Mouse (Mus musculus): ENCODE data around the gene Lpp. TPM values are rescaled to one million over a fixed set of nuclear protein-coding genes. Genes with fewer than 3 reads are reported as not detected.

Lpp gene
- total and polyA plus RNA-seq, 3 experiments: 0.64 to 1.2 (median 0.68) TPM

- Histone ChIP-seq H3K9me3 (replicated peaks; ENCODE audit: low read length) (no peaks in the 10 kb centered on the region), H3K4me3 (replicated peaks in 1 of 3; ENCODE audit: low read depth in 2 of 3, low read length in 2 of 3, poor library complexity in 1 of 3) (no peak overlapping the region), H3K36me3 (replicated peaks in 1 of 2; ENCODE audit: control insufficient read depth in 1 of 2, insufficient read depth in 1 of 2, low read length in 1 of 2) (no peaks in the 10 kb centered on the region), H3K27ac (ENCODE audit: insufficient read depth, low read depth) (no peak overlapping the region), H3K79me2 (replicated peaks; ENCODE audit: control insufficient read depth, extremely low read depth, insufficient read depth, poor library complexity, severe bottlenecking) (no peaks in the 10 kb centered on the region), H3K27me3 (replicated peaks) (no peaks in the 10 kb centered on the region), H3K9ac (ENCODE audit: insufficient read depth, low read depth) (no peak overlapping the region), H3K4me1 (ENCODE audit: control insufficient read depth in 1 of 2, insufficient read depth in 2 of 2) (peaks cover 5 to 25% of the 10 kb centered on the region in 2 experiments; a peak in 3 of 4 replicates), H3K4me2 (ENCODE audit: insufficient read depth, low read depth, poor library complexity, severe bottlenecking) (no peak overlapping the region)
- in situ Hi-C loops (cut with MboI; ENCODE audit: low pct_ligation_motif_present, low pct_unique_long_range_greater_than_20kb, low sequenced_read_pairs): loop anchor here (25.0 kb wide), 1 partner anchor 350 kb away; no protein-coding TSS in a partner anchor
- dilution Hi-C loops (cut with MboI; ENCODE audit: extremely low pct_ligation_motif_present, extremely low pct_unique_long_range_greater_than_20kb, low sequenced_read_pairs): no loop called here
- TF ChIP-seq UBTF (IDR thresholded peaks at IDR 0.05; ENCODE audit: low read depth, low read length): no peak
- TF ChIP-seq PAX5 (IDR thresholded peaks at IDR 0.05; ENCODE audit: low read length): no peak
- no peak for TF ChIP-seq ELF1 (IDR thresholded peaks at IDR 0.05; ENCODE audit: low read depth, low read length)
- no peak for TF ChIP-seq ETS1 (conservative IDR thresholded peaks at IDR 0.05; ENCODE audit: low read depth, low read length)
- TF ChIP-seq CHD2 (IDR thresholded peaks at IDR 0.05; ENCODE audit: low read length): no peak
- no peak for TF ChIP-seq USF1 (IDR thresholded peaks at IDR 0.05; ENCODE audit: low read depth, low read length)
- TF ChIP-seq SMC3 (IDR thresholded peaks at IDR 0.05; ENCODE audit: low read depth, low read length): no peak
- no peak for TF ChIP-seq ZKSCAN1 (IDR thresholded peaks at IDR 0.05; ENCODE audit: borderline replicate concordance, low read depth, low read length)
- TF ChIP-seq SIN3A (IDR thresholded peaks at IDR 0.05; ENCODE audit: low read length): no peak
- no peak for TF ChIP-seq HCFC1 (IDR thresholded peaks at IDR 0.05; ENCODE audit: low read depth, low read length)
- TF ChIP-seq KAT2A (IDR thresholded peaks at IDR 0.05; ENCODE audit: insufficient replicate concordance, low read length): no peak
- TF ChIP-seq RAD21 (IDR thresholded peaks at IDR 0.05; ENCODE audit: low read depth, low read length): no peak
- no peak for TF ChIP-seq ZMIZ1 (IDR thresholded peaks at IDR 0.05; ENCODE audit: low read depth, low read length)
- no peak for TF ChIP-seq MXI1 (IDR thresholded peaks at IDR 0.05; ENCODE audit: low read depth, low read length)
- TF ChIP-seq IRF4 (IDR thresholded peaks at IDR 0.05; ENCODE audit: low read depth, low read length): no peak
- TF ChIP-seq MAZ (IDR thresholded peaks at IDR 0.05; ENCODE audit: low read depth, low read length): no peak
- TF ChIP-seq CHD1 (IDR thresholded peaks at IDR 0.05; ENCODE audit: low read depth, low read length): no peak
- no peak for TF ChIP-seq NELFE (IDR thresholded peaks at IDR 0.05; ENCODE audit: low read depth, low read length)
- no peak for DNase-seq (ENCODE audit: extremely low read depth)
These were observed 519.1 kb downstream of the Lpp start for GRCm38 (mm10) chr16:24912381-24912780.

- DNase-seq (ENCODE audit: extremely low read depth): no peak
- Histone ChIP-seq H3K36me3 (replicated peaks in 1 of 2; ENCODE audit: control insufficient read depth in 1 of 2, insufficient read depth in 1 of 2, low read length in 1 of 2) (no peaks in the 10 kb centered on the region), H3K9me3 (replicated peaks; ENCODE audit: low read length) (no peaks in the 10 kb centered on the region), H3K4me2 (ENCODE audit: insufficient read depth, low read depth, poor library complexity, severe bottlenecking) (no peak overlapping the region), H3K27me3 (replicated peaks) (no peaks in the 10 kb centered on the region), H3K27ac (ENCODE audit: insufficient read depth, low read depth) (no peak overlapping the region), H3K4me3 (replicated peaks in 1 of 3; ENCODE audit: low read depth in 2 of 3, low read length in 2 of 3, poor library complexity in 1 of 3) (no peak overlapping the region), H3K4me1 (ENCODE audit: control insufficient read depth in 1 of 2, insufficient read depth in 2 of 2) (peaks cover 5 to 25% of the 10 kb centered on the region in 2 experiments; a peak in 3 of 4 replicates), H3K79me2 (replicated peaks; ENCODE audit: control insufficient read depth, extremely low read depth, insufficient read depth, poor library complexity, severe bottlenecking) (no peaks in the 10 kb centered on the region), H3K9ac (ENCODE audit: insufficient read depth, low read depth) (no peak overlapping the region)
- dilution Hi-C loops (cut with MboI; ENCODE audit: extremely low pct_ligation_motif_present, extremely low pct_unique_long_range_greater_than_20kb, low sequenced_read_pairs) (no loop called here), in situ Hi-C loops (cut with MboI; ENCODE audit: low pct_ligation_motif_present, low pct_unique_long_range_greater_than_20kb, low sequenced_read_pairs) (loop anchor here (25.0 kb wide), 1 partner anchor 349 kb away; no protein-coding TSS in a partner anchor)
- TF ChIP-seq ZMIZ1 (IDR thresholded peaks at IDR 0.05; ENCODE audit: low read depth, low read length) (no peak), EP300 (IDR thresholded peaks at IDR 0.05; ENCODE audit: low read length) (no peak), ZNF384 (IDR thresholded peaks at IDR 0.05; ENCODE audit: low read depth, low read length) (no peak), E2F4 (IDR thresholded peaks at IDR 0.05; ENCODE audit: insufficient replicate concordance, low read depth, low read length) (no peak), MEF2A (IDR thresholded peaks at IDR 0.05; ENCODE audit: borderline replicate concordance, low read depth, low read length) (no peak), GABPA (IDR thresholded peaks at IDR 0.05; ENCODE audit: insufficient replicate concordance, low read depth, low read length) (no peak), TBP (conservative IDR thresholded peaks at IDR 0.05; ENCODE audit: low read depth, low read length) (no peak), ETS1 (conservative IDR thresholded peaks at IDR 0.05; ENCODE audit: low read depth, low read length) (no peak), POLR2AphosphoS2 (IDR thresholded peaks at IDR 0.05; ENCODE audit: low read depth, low read length) (no peak), NRF1 (IDR thresholded peaks at IDR 0.05; ENCODE audit: low read depth, low read length) (no peak), NELFE (IDR thresholded peaks at IDR 0.05; ENCODE audit: low read depth, low read length) (no peak), JUN (IDR thresholded peaks at IDR 0.05; ENCODE audit: insufficient read depth, low read depth, low read length) (no peak), JUND (conservative IDR thresholded peaks at IDR 0.05; ENCODE audit: low read depth, low read length) (no peak), USF1 (IDR thresholded peaks at IDR 0.05; ENCODE audit: low read depth, low read length) (no peak), KAT2A (IDR thresholded peaks at IDR 0.05; ENCODE audit: insufficient replicate concordance, low read length) (no peak), HCFC1 (IDR thresholded peaks at IDR 0.05; ENCODE audit: low read depth, low read length) (no peak), CHD1 (IDR thresholded peaks at IDR 0.05; ENCODE audit: low read depth, low read length) (no peak), SMC3 (IDR thresholded peaks at IDR 0.05; ENCODE audit: low read depth, low read length) (no peak), CHD2 (IDR thresholded peaks at IDR 0.05; ENCODE audit: low read length) (no peak), POLR2A (IDR thresholded peaks at IDR 0.05; ENCODE audit: low read depth, low read length) (no peak)
These were observed 519.7 kb downstream of the Lpp start for GRCm38 (mm10) chr16:24913021-24913420.

All from CH12.LX (cell line).